Mouse (Mus musculus): ENCODE results near the gene Gpx3.
A peak's percentile ranks its signal among the peaks of the same experiment; 100 is the strongest.

The Gpx3 gene

DNA sequence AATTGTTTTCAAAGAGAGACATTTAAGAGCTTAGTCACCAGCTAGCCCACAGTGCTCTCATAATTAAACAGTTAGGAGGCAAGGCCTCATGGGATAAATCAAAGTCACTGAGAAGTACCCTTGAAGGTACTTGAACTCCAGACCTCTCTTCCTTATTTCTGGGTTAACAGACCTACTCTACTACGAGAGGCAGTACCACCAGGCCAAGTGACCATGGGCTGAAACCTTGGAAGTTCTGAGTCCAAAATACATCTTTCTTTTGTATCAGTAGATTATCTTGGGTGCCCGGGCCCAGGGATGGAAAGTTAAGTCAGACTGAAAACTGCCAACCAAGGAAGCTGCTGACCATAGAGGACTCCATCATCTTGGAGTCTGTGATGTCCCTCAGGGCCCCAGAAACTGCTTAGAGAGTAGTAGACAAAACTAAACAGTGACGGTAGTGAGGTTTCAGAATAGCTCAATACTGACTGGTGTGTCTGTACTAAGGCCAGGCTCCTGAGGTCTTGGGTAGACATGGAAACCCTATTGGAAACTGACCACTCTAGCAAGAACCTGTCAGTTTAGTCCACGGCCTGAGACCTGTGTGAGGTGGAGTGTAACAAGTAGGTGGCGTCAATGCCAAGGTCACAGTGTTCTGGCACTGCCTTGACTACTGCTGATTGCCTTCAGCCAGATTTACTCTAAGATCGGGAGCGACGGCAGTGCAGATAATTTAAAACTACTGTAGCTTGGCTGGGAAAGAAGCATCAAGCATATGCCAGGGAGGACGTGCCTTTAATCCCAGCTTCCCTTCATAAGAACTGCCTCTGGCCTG lies 10.5 kb downstream of the Gpx3 start:
- DNase-seq (ENCODE audit: low spot score) = no peak

GRCm38 (mm10) chr11:54913841-54914240 lies 11.6 kb downstream of the Gpx3 start:
- DNase-seq (ENCODE audit: low spot score) = no peak

DNA sequence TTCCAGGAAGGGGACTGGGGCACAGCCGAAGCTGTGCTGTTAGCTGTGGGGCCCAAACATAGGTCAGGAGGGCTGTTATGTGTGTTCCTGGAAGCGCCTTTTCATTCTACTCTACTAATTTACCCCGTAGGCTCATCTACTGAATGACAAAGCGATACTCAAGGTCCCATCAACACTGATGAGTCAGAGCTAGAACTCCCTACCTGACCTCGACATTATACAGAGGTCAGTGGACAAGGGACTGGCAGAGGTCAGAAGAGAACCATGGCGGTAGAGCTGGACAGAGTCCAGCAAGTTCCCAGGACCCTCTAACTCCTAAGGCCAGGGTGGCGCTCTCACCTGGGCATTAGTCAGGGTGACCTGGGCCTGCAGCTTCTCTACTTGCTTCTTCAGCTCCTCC lies 15.2 kb downstream of the Gpx3 start:
- DNase-seq (ENCODE audit: low spot score) = no peak

GRCm38 (mm10) chr11:54918273-54918672 lies 16.0 kb downstream of the Gpx3 start:
- DNase-seq (ENCODE audit: low spot score) = no peak

GRCm38 (mm10) chr11:54920127-54920972 lies 18.1 kb downstream of the Gpx3 start:
- no peak for DNase-seq (ENCODE audit: low spot score)

- DNase-seq (ENCODE audit: low spot score) = no peak
Observed at GRCm38 (mm10) chr11:54920973-54921580, 18.8 kb downstream of the Gpx3 start.

GRCm38 (mm10) chr11:54921798-54922197 lies 19.5 kb downstream of the Gpx3 start:
- no peak for DNase-seq (ENCODE audit: low spot score)

- no peak for DNase-seq (ENCODE audit: low spot score)
Observed at GRCm38 (mm10) chr11:54922488-54922887, 20.2 kb downstream of the Gpx3 start.

GRCm38 (mm10) chr11:54924145-54924544 lies 21.9 kb downstream of the Gpx3 start:
- no peak for DNase-seq (ENCODE audit: low spot score)

GRCm38 (mm10) chr11:54927346-54928140 lies 25.3 kb downstream of the Gpx3 start:
- DNase-seq (ENCODE audit: low spot score) = peak; percentile 29

DNA sequence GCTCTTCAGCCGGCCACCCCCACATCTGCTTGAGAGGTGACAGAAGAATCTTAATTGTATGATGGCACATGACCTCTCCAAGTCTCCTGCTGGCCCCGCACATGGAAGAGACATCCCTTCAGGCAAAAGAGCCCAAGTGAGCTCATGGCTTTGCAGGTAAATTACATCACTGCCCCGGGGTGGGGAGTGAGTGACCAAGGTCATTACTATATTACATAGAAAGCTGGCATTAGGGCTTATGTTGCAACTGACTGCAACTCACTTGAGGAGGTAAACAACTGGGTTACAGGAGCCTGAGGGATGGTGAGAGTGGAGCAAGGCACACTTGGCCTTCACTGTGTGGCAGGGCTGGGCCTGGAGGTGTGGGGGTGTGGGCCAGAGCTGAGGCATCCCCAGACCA lies 26.0 kb downstream of the Gpx3 start:
- no peak for DNase-seq (ENCODE audit: low spot score)

GRCm38 (mm10) chr11:54928886-54929285 lies 26.6 kb downstream of the Gpx3 start:
- no peak for DNase-seq (ENCODE audit: low spot score)

- no peak for DNase-seq (ENCODE audit: low spot score)
Observed at GRCm38 (mm10) chr11:54929290-54929689, 27.0 kb downstream of the Gpx3 start.

DNA sequence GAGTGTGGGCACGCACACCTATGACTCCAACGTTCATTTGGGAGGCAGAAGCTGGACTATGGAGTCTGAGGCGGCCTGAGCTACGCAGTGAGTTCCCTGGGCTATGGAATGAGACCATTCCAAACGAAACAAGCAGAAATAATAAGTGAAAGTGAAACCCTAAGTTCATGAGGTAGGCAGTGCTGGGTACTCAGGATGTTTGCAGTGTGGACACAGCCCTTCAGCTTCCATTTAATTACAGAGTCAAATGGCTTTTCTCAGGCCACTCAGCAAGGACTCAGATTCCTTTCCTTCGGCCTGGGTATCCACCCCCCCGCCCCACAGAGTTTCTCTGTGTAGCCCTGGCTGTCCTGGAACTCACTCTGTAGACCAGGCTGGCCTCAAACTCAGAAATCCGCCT lies 27.5 kb downstream of the Gpx3 start:
- no peak for DNase-seq (ENCODE audit: low spot score)

DNA sequence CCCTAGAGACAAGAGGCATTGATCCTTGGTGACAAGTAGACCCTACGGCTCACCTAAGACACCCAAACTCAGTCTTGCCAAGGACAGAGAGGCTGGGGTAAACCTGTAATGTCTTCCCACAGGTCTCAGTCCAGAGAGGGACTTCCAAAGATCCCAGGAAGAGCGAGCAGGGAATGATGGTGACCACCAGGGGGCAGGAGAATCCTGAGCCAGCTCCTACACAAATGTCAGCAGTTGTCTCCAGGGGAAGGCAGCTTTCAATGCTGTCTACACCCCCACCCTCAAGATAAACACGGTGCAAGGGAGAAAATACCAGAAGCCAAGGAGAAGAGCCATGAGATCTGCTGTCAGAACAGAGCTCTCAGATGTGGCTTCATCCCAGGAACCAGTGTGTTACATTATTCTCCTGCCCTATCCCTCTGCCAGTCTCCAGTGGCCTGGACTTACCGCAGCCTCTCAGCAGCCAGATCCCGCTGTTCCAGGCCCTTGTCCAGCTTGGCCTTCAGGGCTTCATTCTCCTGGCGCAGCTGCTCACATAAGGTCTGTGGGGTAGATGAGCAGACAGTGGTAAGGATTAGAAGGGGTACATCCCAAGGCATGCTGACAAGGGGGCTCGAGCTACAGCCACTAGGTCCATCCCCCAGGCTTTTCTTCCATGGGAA lies 28.2 kb downstream of the Gpx3 start:
- DNase-seq (ENCODE audit: low spot score) = no peak

DNA sequence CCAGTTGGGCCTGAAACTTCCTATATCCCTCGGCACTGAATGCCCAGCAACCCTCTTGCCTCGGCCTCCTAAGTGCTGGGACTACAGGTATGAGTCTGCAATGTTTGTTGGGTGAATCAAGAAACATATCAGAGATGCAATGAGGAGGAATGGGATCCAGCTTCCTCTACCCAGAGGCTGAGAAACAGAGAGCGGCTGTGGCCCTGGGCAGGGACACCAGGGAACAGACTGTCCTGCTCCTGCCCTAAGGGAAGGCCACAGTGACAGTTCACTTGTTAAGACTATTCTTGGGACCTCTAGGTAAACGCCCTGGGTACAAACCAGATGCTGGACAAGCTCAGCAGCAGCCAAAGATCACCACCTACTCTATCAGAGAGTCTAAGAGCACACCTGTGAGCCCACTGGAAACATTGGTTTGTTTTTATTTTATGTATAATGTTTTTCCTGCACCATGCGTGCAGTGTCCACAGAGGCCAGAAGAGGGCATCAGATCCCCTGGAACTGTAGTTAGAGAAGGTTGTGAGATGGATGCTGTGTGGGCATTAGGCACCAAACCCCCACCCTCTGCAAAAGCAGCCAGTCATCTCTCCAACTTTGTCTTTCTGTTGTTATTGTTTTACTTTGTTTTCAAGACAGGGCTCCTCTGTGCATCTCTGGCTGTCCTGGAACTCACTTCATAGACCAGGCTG lies 29.3 kb downstream of the Gpx3 start:
- DNase-seq (ENCODE audit: low spot score) = peak; percentile 38

GRCm38 (mm10) chr11:54932540-54932939 lies 30.3 kb downstream of the Gpx3 start:
- DNase-seq (ENCODE audit: low spot score) = no peak

- DNase-seq (ENCODE audit: low spot score) = no peak
Observed at GRCm38 (mm10) chr11:54934198-54934597, 31.9 kb downstream of the Gpx3 start.

DNA sequence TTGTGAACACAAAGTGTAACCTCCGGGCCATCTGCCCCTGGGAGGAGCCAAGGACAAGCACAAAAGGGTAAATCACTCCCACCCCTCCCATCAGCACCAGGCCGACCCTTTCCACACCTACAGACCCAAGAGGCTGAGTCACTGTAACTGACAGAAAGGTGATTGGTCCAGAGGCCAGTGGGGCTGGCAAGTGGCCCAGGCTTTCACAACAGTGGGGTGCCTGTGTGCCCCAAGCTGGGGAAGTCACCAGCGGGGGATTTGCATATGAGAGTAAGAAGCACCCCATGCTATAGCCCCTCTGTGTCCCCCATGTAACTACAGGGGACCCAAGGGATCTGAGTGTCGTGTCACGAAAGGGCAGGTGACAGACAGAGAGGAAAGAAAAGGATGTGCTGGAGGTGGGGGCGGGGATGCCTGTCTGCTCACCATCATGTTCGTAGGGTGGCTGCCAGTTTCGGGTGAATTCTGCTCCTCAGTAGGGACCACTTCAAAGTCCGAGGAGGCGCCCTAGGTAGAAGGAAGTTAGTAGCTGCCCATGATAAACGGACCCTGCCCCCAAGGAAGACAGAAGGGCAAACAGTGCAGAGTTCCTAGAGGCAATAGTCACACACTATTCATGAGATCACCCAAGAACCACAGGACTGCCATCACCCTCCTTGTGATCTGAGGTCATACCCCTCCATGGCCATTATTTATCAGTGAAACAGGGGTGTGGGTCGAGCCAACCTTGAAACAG lies 34.0 kb downstream of the Gpx3 start:
- DNase-seq (ENCODE audit: low spot score) = no peak

- no peak for DNase-seq (ENCODE audit: low spot score)
Observed at GRCm38 (mm10) chr11:54936771-54937140, 34.5 kb downstream of the Gpx3 start.

Measured in layer of hippocampus, adult 9-10 months (tissue).